Mouse (Mus musculus) retina, embryonic 14.5 days (tissue): ENCODE measurements around the gene Gm4894.

ENCODE experiments used
- DNase-seq: peaks from one replicate; pipeline ENCODE4 v3.0.0-alpha.2; 2015; ENCODE audit warnings: low spot score

Gm4894 gene

GRCm38 (mm10) chr9:49250231-49250630 lies at the start of gene Gm4894:
Gm4894 (plus strand) TSS chr9:49250531.
- DNase-seq: no peak

GRCm38 (mm10) chr9:49206331-49206730 lies 44.0 kb upstream of the Gm4894 start:
- no peak for DNase-seq

- DNase-seq: no peak
Measured at GRCm38 (mm10) chr9:49211493-49211892, 38.8 kb upstream of the Gm4894 start.

GRCm38 (mm10) chr9:49214734-49215133 lies 35.6 kb upstream of the Gm4894 start:
- DNase-seq: no peak

- DNase-seq: no peak
Measured at GRCm38 (mm10) chr9:49217626-49218607, 32.4 kb upstream of the Gm4894 start.

- DNase-seq: no peak
Measured at GRCm38 (mm10) chr9:49224488-49224887, 25.8 kb upstream of the Gm4894 start.

GRCm38 (mm10) chr9:49227442-49227841 lies 22.9 kb upstream of the Gm4894 start:
- DNase-seq: no peak

- no peak for DNase-seq
Measured at GRCm38 (mm10) chr9:49229054-49229453, 21.3 kb upstream of the Gm4894 start.

- peak; percentile 78 for DNase-seq
Measured at GRCm38 (mm10) chr9:49246839-49247238, 3.5 kb upstream of the Gm4894 start.

GRCm38 (mm10) chr9:49268949-49269348 lies 18.6 kb downstream of the Gm4894 start:
- peak; percentile 56 for DNase-seq

- peak; percentile 80 for DNase-seq
Measured at GRCm38 (mm10) chr9:49273566-49273965, 23.2 kb downstream of the Gm4894 start.

GRCm38 (mm10) chr9:49275976-49276375 lies 25.6 kb downstream of the Gm4894 start:
- DNase-seq: no peak

GRCm38 (mm10) chr9:49276542-49277334 lies 26.4 kb downstream of the Gm4894 start:
- DNase-seq: no peak

- no peak for DNase-seq
Measured at GRCm38 (mm10) chr9:49295101-49295500, 44.8 kb downstream of the Gm4894 start.

- no peak for DNase-seq
Measured at GRCm38 (mm10) chr9:49307576-49307975, 57.2 kb downstream of the Gm4894 start.

GRCm38 (mm10) chr9:49310821-49311220 lies 60.5 kb downstream of the Gm4894 start:
- DNase-seq: no peak

GRCm38 (mm10) chr9:49318638-49319037 lies 68.3 kb downstream of the Gm4894 start:
- DNase-seq: no peak
